Mouse (Mus musculus) embryonic facial prominence, embryonic 13.5 days (tissue): ENCODE measurements around the gene Cdyl. TPM values are rescaled to one million over a fixed set of nuclear protein-coding genes. Genes with fewer than 3 reads are reported as not detected.

Experiments used
- ATAC-seq: fragments of 200-750 bp; cut with Nextera tagmentation; 2 replicates; pipeline ENCODE4 v1.8.0; 2017; ENCODE audit warnings: low read depth; ENCODE audit not compliant: insufficient number of reproducible peaks, insufficient read depth, low FRiP score, low TSS enrichment
- H3K27ac ChIP-seq: fragments of 300-500 bp; sonication (generic); 2 replicates; pipeline ENCODE4 v1.5.1; 2015; ENCODE audit warnings: moderate library complexity, mild to moderate bottlenecking, inconsistent platforms
- H3K27me3 ChIP-seq: fragments of 300-500 bp; sonication (generic); 2 replicates; pipeline ENCODE4 v1.6.1; 2015; ENCODE audit warnings: mild to moderate bottlenecking, inconsistent platforms
- H3K36me3 ChIP-seq: fragments of 300-500 bp; sonication (generic); 2 replicates; pipeline ENCODE4 v1.6.1; 2015; ENCODE audit warnings: mild to moderate bottlenecking, inconsistent platforms
- H3K4me1 ChIP-seq: fragments of 300-500 bp; sonication (generic); 2 replicates; pipeline ENCODE4 v1.6.1; 2015; ENCODE audit warnings: inconsistent platforms
- H3K4me2 ChIP-seq: fragments of 300-500 bp; sonication (generic); 2 replicates; pipeline ENCODE4 v1.6.1; 2015; ENCODE audit warnings: moderate library complexity, mild to moderate bottlenecking, inconsistent platforms
- H3K4me3 ChIP-seq: fragments of 300-500 bp; sonication (generic); 2 replicates; pipeline ENCODE4 v1.5.1; 2015; ENCODE audit warnings: mild to moderate bottlenecking, inconsistent platforms
- H3K9ac ChIP-seq: fragments of 300-500 bp; sonication (generic); 2 replicates; pipeline ENCODE4 v1.6.1; 2015; ENCODE audit warnings: mild to moderate bottlenecking, inconsistent platforms
- H3K9me3 ChIP-seq: fragments of 300-500 bp; sonication (generic); 2 replicates; pipeline ENCODE4 v1.6.1; 2016; ENCODE audit warnings: inconsistent platforms
- WGBS: fragments of 180-500 bp; shearing (Covaris S2); methylation state at CpG from one replicate; pipeline ENCODE4 v1.1.7; 2015; ENCODE audit warnings: mixed read lengths; 5-methylcytosine and 5-hydroxymethylcytosine counted together
- polyA plus RNA-seq: library from polyadenylated mRNA; unstranded; fragments of >200 nt; fragmentation: Nextera tagmentation; extraction: Ambion mirVana; gene quantifications from 2 replicates; pipeline ENCODE4 v1.2.1, GENCODE M21; 2015

Gene Cdyl
- polyA plus RNA-seq, 1 experiment from 2014 or later: 12.1 TPM

- Histone ChIP-seq H3K27me3 (no peaks in the 10 kb centered on the region), H3K4me1 (peaks cover 10% of the 10 kb centered on the region), H3K9me3 (no peaks in the 10 kb centered on the region), H3K4me2 (no peak overlapping the region), H3K9ac (no peak overlapping the region), H3K4me3 (no peak overlapping the region), H3K36me3 (no peaks in the 10 kb centered on the region), H3K27ac (no peak overlapping the region)
- ATAC-seq: no peak
- 87% methylated on average over 6 of the region's 6 CpGs for whole genome bisulfite sequencing
These were observed 127.2 kb downstream of the Cdyl start for GRCm38 (mm10) chr13:35786726-35787399.

DNA sequence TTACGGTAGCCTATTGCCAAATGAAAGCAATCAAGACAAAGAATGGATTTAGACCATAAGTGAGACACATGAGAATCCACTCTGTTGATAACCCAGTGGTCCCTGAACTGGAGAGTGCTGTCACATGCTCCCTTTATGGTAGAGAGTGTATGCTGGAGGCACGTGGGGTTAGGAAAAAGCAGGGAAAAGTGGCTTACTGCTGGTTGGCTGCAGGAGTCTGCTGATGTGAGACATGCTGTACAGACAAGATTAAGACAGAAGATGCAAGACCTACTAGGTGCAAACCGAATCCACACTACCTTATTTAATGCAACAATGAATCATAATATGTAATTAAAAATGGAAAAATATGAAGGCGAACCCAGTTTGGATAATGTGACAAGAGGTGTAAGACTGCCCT lies 129.9 kb downstream of the Cdyl start:
- no peak for ATAC-seq
- Histone ChIP-seq H3K4me1 (peaks cover 12% of the 10 kb centered on the region), H3K9me3 (no peaks in the 10 kb centered on the region), H3K9ac (no peak overlapping the region), H3K27me3 (no peaks in the 10 kb centered on the region), H3K4me2 (no peak overlapping the region), H3K36me3 (no peaks in the 10 kb centered on the region), H3K27ac (no peak overlapping the region), H3K4me3 (no peak overlapping the region)
- WGBS: 83% methylated on average over 4 of the region's 4 CpGs

GRCm38 (mm10) chr13:35790431-35790830 lies 130.8 kb downstream of the Cdyl start:
- no peak overlapping the region for H3K4me3 ChIP-seq
- H3K4me2 ChIP-seq: no peak overlapping the region
- no peak overlapping the region for H3K27ac ChIP-seq
- no peaks in the 10 kb centered on the region for H3K9me3 ChIP-seq
- H3K27me3 ChIP-seq: no peaks in the 10 kb centered on the region
- H3K9ac ChIP-seq: no peak overlapping the region
- H3K36me3 ChIP-seq: no peaks in the 10 kb centered on the region
- 70% methylated on average over 4 of the region's 4 CpGs for WGBS
- ATAC-seq: no peak
- peaks cover 12% of the 10 kb centered on the region for H3K4me1 ChIP-seq

GRCm38 (mm10) chr13:35794309-35794708 lies 134.7 kb downstream of the Cdyl start:
- Histone ChIP-seq H3K4me2 (no peak overlapping the region), H3K36me3 (no peaks in the 10 kb centered on the region), H3K4me3 (no peak overlapping the region), H3K4me1 (peaks cover 15% of the 10 kb centered on the region), H3K27me3 (no peaks in the 10 kb centered on the region), H3K9me3 (no peaks in the 10 kb centered on the region), H3K27ac (no peak overlapping the region), H3K9ac (no peak overlapping the region)
- ATAC-seq: no peak
- 57% methylated on average over 7 of the region's 7 CpGs for WGBS

DNA sequence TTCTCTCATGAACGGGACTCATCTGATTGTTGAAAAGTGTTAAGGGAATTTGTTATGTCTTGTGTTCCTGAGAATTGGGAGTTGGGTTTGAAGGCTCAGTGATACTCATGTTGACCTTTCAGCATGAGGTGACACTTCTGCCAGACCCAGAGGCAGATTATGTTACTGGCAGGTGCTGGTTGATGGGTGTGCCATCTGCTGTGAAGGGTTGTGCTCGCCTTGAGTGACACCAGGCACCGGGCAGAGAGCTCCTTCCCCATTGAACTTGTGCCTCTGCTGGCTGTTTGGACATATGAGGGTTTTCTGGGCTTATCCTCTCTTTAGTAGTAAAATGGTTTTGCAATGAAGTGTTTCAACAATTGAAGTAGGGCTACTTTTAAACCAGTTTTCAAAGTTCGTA lies 135.1 kb downstream of the Cdyl start:
- H3K9me3 ChIP-seq: no peaks in the 10 kb centered on the region
- no peaks in the 10 kb centered on the region for H3K36me3 ChIP-seq
- H3K27me3 ChIP-seq: no peaks in the 10 kb centered on the region
- no peak overlapping the region for H3K4me2 ChIP-seq
- no peak for ATAC-seq
- H3K9ac ChIP-seq: no peak overlapping the region
- peaks cover 15% of the 10 kb centered on the region for H3K4me1 ChIP-seq
- no peak overlapping the region for H3K27ac ChIP-seq
- 88% methylated on average over 4 of the region's 4 CpGs for WGBS
- no peak overlapping the region for H3K4me3 ChIP-seq

GRCm38 (mm10) chr13:35795887-35796286 lies 136.3 kb downstream of the Cdyl start:
- no peak overlapping the region for H3K4me2 ChIP-seq
- WGBS: 74% methylated on average over 2 of the region's 2 CpGs

DNA sequence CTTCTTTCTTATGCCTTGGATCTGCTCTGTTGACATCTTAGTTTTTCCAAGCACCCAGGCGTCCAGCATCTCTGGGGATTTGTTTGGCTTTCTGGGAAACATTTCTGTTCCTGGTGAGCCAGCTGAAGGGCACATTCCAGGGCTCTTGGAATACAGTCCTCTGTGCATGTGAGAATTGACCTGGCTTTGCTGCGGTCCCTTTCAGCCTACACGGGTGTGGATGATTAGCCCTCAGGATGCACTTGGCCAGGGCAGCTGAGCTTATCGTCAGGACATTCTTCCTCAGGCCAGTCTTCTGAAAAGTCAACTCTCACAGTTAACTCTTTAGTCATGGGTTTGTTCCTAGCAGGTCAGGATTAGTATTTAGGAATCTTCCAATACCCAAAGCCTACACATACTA lies 136.7 kb downstream of the Cdyl start:
- no peaks in the 10 kb centered on the region for H3K36me3 ChIP-seq
- no peak overlapping the region for H3K4me3 ChIP-seq
- 46% methylated on average over 4 of the region's 4 CpGs for WGBS
- no peak overlapping the region for H3K9ac ChIP-seq
- H3K9me3 ChIP-seq: no peaks in the 10 kb centered on the region
- no peak overlapping the region for H3K27ac ChIP-seq
- no peak for ATAC-seq
- no peak overlapping the region for H3K4me2 ChIP-seq
- 0 out of 2 replicates have a peak, but pooled peaks cover 5% of the 10 kb centered on the region for H3K4me1 ChIP-seq
- H3K27me3 ChIP-seq: no peaks in the 10 kb centered on the region

More at GRCm38 (mm10) chr13:35795887-35796286, 136.3 kb downstream of the Cdyl start:
- H3K27ac ChIP-seq: no peak overlapping the region
- no peak for ATAC-seq
- H3K9ac ChIP-seq: no peak overlapping the region
- H3K36me3 ChIP-seq: no peaks in the 10 kb centered on the region
- H3K27me3 ChIP-seq: no peaks in the 10 kb centered on the region
- no peak overlapping the region for H3K4me3 ChIP-seq
- no peaks in the 10 kb centered on the region for H3K9me3 ChIP-seq
- 0 out of 2 replicates have a peak, but pooled peaks cover 5% of the 10 kb centered on the region for H3K4me1 ChIP-seq

DNA sequence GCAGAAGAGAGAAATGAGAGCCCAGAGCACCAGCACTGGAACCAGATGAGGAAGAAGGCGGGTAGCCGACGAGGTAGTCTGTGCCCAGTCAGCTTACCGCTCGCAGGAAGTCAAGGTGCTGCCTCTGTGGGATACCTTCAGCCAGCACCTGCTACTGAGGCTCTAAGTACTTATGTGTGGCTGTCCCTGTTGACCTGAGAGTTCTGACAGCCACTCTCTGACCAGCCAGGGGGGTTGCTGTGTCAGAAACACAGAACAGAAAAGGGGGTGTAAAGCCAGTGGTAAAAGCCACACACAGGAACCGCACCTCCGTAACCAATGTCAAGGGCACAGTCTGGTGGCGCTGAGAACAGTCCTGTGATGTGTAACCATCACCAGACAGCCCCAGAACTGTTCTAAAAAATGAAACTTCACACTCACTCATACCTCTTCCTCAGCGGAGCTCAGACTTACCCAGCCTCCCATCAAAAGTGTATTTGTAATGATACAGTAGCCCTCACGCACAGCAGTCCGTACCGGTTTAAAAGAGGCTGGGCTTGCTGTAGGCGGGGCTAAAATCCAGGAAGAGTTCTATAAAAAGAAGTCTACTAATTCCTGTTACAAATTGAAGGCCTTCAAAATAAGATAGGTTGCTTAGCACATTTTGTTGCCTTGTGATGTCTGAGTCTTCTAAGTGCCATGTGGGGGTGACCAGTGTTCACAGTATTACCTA lies 138.3 kb downstream of the Cdyl start:
- Histone ChIP-seq H3K4me3 (no peak overlapping the region), H3K4me1 (0 out of 2 replicates have a peak, but pooled peaks cover 5% of the 10 kb centered on the region), H3K27ac (no peak overlapping the region), H3K27me3 (no peaks in the 10 kb centered on the region), H3K4me2 (no peak overlapping the region), H3K36me3 (no peaks in the 10 kb centered on the region), H3K9ac (no peak overlapping the region), H3K9me3 (no peaks in the 10 kb centered on the region)
- WGBS: 84% methylated on average over 13 of the region's 13 CpGs
- ATAC-seq: no peak

DNA sequence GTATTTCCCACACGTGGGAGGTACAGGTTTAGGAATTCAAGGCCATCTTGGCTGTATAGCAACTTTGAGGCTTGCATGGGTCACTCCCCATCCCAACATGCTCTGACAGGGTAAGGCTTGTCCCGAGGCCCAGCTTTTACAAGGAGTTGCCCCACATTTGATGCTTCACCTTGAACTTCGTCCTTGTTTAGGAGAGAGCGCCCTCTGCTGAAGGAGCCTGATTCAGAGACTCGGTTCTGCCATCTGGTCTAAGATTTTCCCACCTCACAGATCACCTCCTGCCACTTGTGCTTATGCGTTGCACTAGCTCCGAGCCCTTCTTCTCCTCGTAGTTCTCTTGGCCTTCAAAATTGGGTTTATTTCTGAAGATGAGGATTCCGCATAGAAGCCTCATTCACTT lies 139.0 kb downstream of the Cdyl start:
- Histone ChIP-seq H3K36me3 (no peaks in the 10 kb centered on the region), H3K27ac (no peak overlapping the region), H3K9ac (no peak overlapping the region), H3K27me3 (no peaks in the 10 kb centered on the region), H3K4me2 (no peak overlapping the region), H3K4me3 (no peak overlapping the region), H3K4me1 (0 out of 2 replicates have a peak, but pooled peaks cover 2% of the 10 kb centered on the region), H3K9me3 (no peaks in the 10 kb centered on the region)
- 71% methylated on average over 9 of the region's 9 CpGs for WGBS
- ATAC-seq: no peak

DNA sequence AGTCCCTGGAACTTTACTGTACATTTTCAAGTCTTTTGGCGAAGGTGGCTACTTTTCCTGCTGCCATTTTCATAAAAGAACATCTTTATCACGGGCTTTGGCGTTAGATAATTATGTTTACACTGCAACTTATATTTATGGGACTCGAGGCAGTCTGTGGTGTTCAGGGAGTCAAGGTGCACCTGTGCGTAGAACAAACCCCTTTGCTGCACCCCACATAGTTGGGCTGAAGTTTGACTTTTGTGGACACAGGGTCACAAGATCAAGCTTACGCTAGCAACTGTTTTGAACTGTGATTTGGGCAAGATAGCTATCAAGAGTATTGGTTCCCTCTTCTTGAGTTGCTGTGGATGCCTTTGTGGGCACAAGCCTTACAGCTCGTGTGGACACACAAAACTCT lies 140.6 kb downstream of the Cdyl start:
- no peak for ATAC-seq
- no peaks in the 10 kb centered on the region for H3K27me3 ChIP-seq
- WGBS: 81% methylated on average over 7 of the region's 7 CpGs
- H3K36me3 ChIP-seq: no peaks in the 10 kb centered on the region
- H3K27ac ChIP-seq: no peak overlapping the region
- peaks cover 6% of the 10 kb centered on the region; the same call in 1 of the 2 replicates for H3K4me1 ChIP-seq
- no peaks in the 10 kb centered on the region for H3K9me3 ChIP-seq
- no peak overlapping the region for H3K4me2 ChIP-seq
- H3K9ac ChIP-seq: no peak overlapping the region
- H3K4me3 ChIP-seq: no peak overlapping the region

DNA sequence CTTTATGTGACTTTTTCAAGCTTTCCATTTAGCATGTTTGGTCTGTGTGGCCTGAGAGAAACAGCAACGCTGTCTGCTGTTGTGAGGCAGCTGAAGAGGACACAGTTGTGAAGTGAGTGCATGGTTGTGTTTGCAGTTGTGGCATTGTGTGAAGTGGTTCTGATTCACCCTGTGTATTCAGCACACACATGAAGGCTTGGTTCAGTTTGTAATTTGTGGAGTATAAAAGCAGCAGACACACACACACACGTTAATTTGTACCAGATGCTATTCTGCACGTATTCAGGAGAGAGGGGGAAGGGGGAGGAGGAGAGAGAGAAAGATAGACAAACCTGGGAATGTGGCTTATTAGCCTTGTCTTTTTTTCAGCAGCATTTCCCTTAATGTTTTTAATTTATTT lies 146.1 kb downstream of the Cdyl start:
- Histone ChIP-seq H3K9ac (peak overlapping the region; percentile 44; the same call in 1 of the 2 replicates), H3K4me1 (peaks cover 30% of the 10 kb centered on the region), H3K4me2 (peak overlapping the region; percentile 26), H3K27ac (peak overlapping the region; percentile 85), H3K36me3 (no peaks in the 10 kb centered on the region), H3K4me3 (no peak overlapping the region), H3K9me3 (no peaks in the 10 kb centered on the region), H3K27me3 (no peaks in the 10 kb centered on the region)
- ATAC-seq: no peak
- 24% methylated on average over 3 of the region's 3 CpGs for WGBS

- no peaks in the 10 kb centered on the region for H3K36me3 ChIP-seq
- no peak overlapping the region for H3K9ac ChIP-seq
- peak overlapping the region; percentile 85 for H3K27ac ChIP-seq
- no peak overlapping the region for H3K4me3 ChIP-seq
- no peaks in the 10 kb centered on the region for H3K27me3 ChIP-seq
- H3K4me2 ChIP-seq: no peak overlapping the region
- no peaks in the 10 kb centered on the region for H3K9me3 ChIP-seq
- ATAC-seq: no peak
- H3K4me1 ChIP-seq: peaks cover 30% of the 10 kb centered on the region
- 49% methylated on average over 7 of the region's 7 CpGs for WGBS
These were observed 146.5 kb downstream of the Cdyl start for GRCm38 (mm10) chr13:35806165-35806564.
